Mouse (Mus musculus): Measurements from ENCODE around the gene Treh. TPM values are rescaled to one million over a fixed set of nuclear protein-coding genes. Genes with fewer than 3 reads are reported as not detected.
A peak's percentile ranks its signal among the peaks of the same experiment; 100 is the strongest.

The Treh gene
- total RNA-seq, 2 experiments from 2014 or later, result 0.18 TPM; not detected in 1

GRCm38 (mm10) chr9:44721877-44722186 lies 48.8 kb downstream of the Treh start:
- Histone ChIP-seq H3K27ac (peak overlapping the region; percentile 62; the same call in 1 of the 2 replicates), H3K4me3 (no peak overlapping the region)
- no peak for DNase-seq (ENCODE audit: low spot score in 2 of 2)
- TF ChIP-seq CTCF (conservative IDR thresholded peaks at IDR 0.05), result no peak

DNA sequence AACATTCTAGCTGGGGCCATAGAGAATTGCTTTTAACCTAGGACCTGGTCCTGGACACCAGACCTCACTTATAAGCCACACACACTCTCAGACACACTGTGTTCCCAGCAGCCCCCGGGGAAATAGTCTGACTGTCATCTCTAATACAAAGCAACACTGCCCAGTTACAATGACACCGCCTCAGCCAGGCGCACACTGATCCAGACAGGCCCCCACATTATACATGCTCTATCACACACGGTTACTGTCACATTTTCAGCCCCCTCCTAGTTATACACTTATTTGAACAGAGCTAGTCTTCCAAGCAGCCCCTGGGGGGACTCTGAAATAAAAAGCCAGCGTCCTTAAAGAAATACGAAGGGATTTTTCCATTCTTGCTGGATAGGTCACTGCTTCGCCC lies 49.5 kb downstream of the Treh start:
- peak overlapping the region; percentile 60; the same call in 1 of the 2 replicates for H3K27ac ChIP-seq
- DNase-seq (ENCODE audit: low spot score in 2 of 2), result no peak
- no peak overlapping the region for H3K4me3 ChIP-seq
- TF ChIP-seq CTCF (conservative IDR thresholded peaks at IDR 0.05), result no peak

- peak overlapping the region; percentile 60; the same call in 1 of the 2 replicates for H3K27ac ChIP-seq
- no peak for DNase-seq (ENCODE audit: low spot score in 2 of 2)
- TF ChIP-seq CTCF (conservative IDR thresholded peaks at IDR 0.05), result no peak
- no peak overlapping the region for H3K4me3 ChIP-seq
These were observed 50.0 kb downstream of the Treh start for GRCm38 (mm10) chr9:44723008-44723407.

DNA sequence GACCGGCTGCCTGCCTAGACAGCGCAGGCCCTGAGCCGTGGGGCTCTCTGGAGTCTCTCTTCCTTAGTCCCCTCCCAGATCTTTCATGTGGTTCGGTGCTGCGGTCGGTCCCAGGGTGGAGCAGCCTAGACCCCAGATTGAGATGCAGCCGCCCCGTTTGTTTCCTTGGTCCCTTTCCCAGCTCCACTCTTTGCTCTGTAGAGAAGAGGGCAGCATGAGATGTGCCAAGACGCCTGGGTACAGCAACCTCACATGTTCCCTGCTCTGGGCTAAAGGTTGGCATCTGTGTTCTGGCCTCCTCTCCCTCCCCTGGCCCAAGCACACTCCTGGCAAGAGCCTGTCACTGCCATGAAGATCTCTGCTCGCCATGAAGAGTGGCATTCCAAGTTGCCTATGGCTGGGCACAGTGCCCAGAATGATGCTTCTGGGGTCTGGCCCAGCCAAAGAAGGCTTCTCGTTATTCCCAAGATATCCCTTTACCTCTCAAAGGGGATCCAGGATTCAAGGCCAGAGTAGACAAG lies 50.5 kb downstream of the Treh start:
- Histone ChIP-seq H3K4me3 (no peak overlapping the region), H3K27ac (peak overlapping the region; percentile 60)
- DNase-seq (ENCODE audit: low spot score in 2 of 2), result no peak
- no peak for TF ChIP-seq CTCF (conservative IDR thresholded peaks at IDR 0.05)

DNA sequence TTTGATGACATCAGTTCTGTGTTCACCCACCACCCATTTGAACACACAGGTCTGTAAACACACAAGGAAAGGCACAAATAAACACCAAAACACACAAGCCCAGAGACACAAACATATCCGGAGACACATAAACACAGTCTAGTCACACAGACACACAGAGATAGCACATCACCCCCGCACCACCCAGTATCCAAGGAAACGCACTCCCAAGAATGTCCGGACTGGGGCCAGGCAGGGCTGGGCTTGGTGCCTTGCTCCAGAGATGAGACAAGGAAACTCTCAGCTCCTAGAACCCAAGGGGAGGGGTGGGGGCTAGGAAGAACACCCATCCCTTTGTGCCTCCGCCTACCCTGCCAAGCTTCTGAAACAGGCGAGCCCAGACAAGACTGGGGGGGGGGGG lies 51.2 kb downstream of the Treh start:
- Histone ChIP-seq H3K4me3 (no peak overlapping the region), H3K27ac (peak overlapping the region; percentile 60; the same call in 1 of the 2 replicates)
- TF ChIP-seq CTCF (conservative IDR thresholded peaks at IDR 0.05), result no peak
- peak in 1 of 2 experiments; percentile 47 for DNase-seq (ENCODE audit: low spot score in 2 of 2)

GRCm38 (mm10) chr9:44724665-44725064 lies 51.6 kb downstream of the Treh start:
- peak overlapping the region; percentile 39; the same call in 1 of the 2 replicates for H3K27ac ChIP-seq
- no peak for TF ChIP-seq CTCF (conservative IDR thresholded peaks at IDR 0.05)
- no peak for DNase-seq (ENCODE audit: low spot score in 2 of 2)
- H3K4me3 ChIP-seq, result no peak overlapping the region

DNA sequence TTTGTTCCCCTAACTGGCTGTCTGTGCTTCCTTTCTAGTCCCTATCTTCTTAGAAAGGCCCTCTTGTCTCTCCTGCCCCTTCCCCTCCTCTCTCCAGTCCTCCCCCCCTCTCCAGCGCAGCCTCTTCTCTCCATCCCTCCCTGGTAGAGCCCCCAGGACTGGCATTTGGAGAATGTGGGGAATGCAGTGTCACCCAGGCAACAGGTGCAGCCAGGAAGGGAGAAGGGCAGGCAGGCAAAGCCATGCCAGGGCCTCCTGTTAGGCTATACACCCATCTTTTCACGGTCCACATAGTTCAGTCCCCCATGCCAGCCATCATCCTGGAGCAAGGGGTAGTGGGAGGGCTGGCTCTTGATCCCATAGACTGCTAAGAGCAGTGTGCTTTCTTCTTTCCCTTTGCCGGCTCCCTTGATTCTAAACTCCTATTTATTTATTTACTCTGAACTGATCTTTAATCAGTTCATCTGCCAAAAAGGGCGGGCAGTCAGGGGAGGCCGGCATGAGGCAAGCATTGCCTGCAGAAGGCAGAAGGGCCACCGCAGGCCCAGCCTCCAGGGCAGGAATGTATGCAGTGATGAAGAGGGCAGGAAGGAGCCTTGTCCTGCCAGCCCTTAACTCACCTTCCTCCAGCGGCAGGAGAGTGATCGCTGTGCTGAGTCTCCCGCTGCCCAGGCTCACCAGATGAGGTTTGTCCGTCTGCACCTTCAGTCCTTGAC lies 53.6 kb downstream of the Treh start:
- DNase-seq (ENCODE audit: low spot score in 2 of 2), result no peak
- no peak overlapping the region for H3K4me3 ChIP-seq
- TF ChIP-seq CTCF (conservative IDR thresholded peaks at IDR 0.05), result no peak
- no peak overlapping the region; the same call in 1 of the 2 replicates for H3K27ac ChIP-seq

- TF ChIP-seq CTCF (conservative IDR thresholded peaks at IDR 0.05), result no peak
- H3K4me3 ChIP-seq, result no peak overlapping the region
These were observed 54.4 kb downstream of the Treh start for GRCm38 (mm10) chr9:44727441-44727840.

DNA sequence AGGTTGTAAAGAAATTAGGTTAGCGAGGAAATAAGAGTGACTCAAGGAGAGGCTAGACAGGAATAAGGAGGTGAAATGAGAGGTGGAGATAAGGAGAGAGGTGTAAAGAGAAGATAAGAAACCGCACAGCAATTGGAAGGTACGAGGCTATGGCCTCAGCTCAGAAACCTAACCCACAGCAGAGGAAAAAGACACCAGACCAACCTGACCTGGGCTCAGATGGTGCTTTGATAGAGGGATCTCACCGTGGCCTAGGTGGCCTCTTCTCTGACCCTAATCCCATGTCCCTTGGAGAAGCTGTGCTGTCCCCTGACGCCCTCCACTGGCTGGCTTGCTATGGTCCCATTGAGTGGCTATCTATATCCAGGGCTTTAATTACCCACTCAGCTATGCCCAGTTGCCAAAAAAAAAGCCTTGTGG lies 59.1 kb downstream of the Treh start:
- DNase-seq (ENCODE audit: low spot score in 2 of 2), result no peak
- H3K4me3 ChIP-seq, result no peak overlapping the region
- TF ChIP-seq CTCF (conservative IDR thresholded peaks at IDR 0.05), result no peak; the same call in 1 of the 2 replicates
- H3K27ac ChIP-seq, result peak overlapping the region; percentile 87

More at GRCm38 (mm10) chr9:44727441-44727840, 54.4 kb downstream of the Treh start:
- DNase-seq (ENCODE audit: low spot score in 2 of 2), result no peak
- H3K27ac ChIP-seq, result no peak overlapping the region; the same call in 1 of the 2 replicates

DNA sequence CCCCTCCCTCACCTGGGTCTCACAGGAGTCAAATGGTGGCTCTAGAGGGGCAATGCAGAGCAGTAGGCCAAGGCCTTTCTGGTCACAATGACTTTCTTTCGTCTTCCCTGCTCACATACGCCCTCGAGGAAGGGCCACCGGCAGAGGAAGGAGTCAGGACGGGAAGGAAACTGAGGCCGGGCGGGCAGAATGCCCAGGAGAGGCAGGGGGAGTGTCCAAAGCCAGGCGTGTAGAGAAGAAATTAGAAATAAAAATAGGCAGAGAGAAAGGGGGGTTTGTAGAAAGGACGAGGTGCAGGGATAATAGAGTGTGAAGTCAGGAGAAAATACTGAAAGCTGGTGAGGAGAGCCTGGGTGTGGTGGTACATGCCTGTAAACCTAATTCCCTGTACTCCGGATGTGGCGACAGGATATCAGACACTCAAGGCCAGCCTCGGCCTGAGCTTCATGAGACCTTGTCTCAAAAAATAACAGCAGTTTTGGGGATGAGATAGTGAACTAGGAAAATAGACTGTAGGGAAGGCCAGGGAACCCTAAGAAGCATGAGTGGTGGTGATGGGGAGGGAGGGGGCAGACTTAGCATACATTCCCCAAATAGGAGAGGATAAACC lies 60.0 kb downstream of the Treh start:
- DNase-seq (ENCODE audit: low spot score in 2 of 2), result no peak
- no peak for TF ChIP-seq CTCF (conservative IDR thresholded peaks at IDR 0.05)
- H3K4me3 ChIP-seq, result peak overlapping the region; percentile 59
- peak overlapping the region; percentile 87 for H3K27ac ChIP-seq

- Histone ChIP-seq H3K27ac (peak overlapping the region; percentile 87), H3K4me3 (peak overlapping the region; percentile 59)
- no peak for TF ChIP-seq CTCF (conservative IDR thresholded peaks at IDR 0.05)
- DNase-seq (ENCODE audit: low spot score in 2 of 2), result peak; percentile 38 to 70
These were observed 60.9 kb downstream of the Treh start for GRCm38 (mm10) chr9:44733671-44734523.

- H3K4me3 ChIP-seq, result peak within 1 kb of the TSS; percentile 59
- DNase-seq (ENCODE audit: low spot score in 2 of 2), result peak; percentile 38 to 75
- peak; percentile 69 for TF ChIP-seq CTCF (conservative IDR thresholded peaks at IDR 0.05)
- H3K27ac ChIP-seq, result peak within 1 kb of the TSS; percentile 87
These were observed 61.8 kb downstream of the Treh start, which contains the start of gene Phldb1 for GRCm38 (mm10) chr9:44734524-44735494. Gene Phldb1, minus strand, starts transcription at chr9:44735198.

All from layer of hippocampus, adult 2 months (tissue).